Mouse (Mus musculus) myocyte (in vitro differentiated cells): ENCODE data around the gene Cav1.

Source experiments
- E2F4 ChIP-seq: IDR thresholded peaks from one replicate; pipeline ENCODE4 v1.6.1; 2011; ENCODE audit warnings: mild to moderate bottlenecking, control low read depth, moderate library complexity; ENCODE audit not compliant: insufficient read depth
- POLR2A ChIP-seq: IDR thresholded peaks from one replicate; pipeline ENCODE4 v1.6.1; 2011; ENCODE audit warnings: low read depth, mild to moderate bottlenecking, control low read depth, moderate library complexity; ENCODE audit not compliant: insufficient read length
- POLR2AphosphoS2 ChIP-seq: IDR thresholded peaks from one replicate; pipeline ENCODE4 v1.6.1; 2011; ENCODE audit warnings: low read depth, control low read depth; ENCODE audit not compliant: insufficient read length
- TCF12 ChIP-seq: IDR thresholded peaks from one replicate; pipeline ENCODE4 v1.6.1; 2011; ENCODE audit warnings: mild to moderate bottlenecking, control low read depth; ENCODE audit not compliant: poor library complexity, insufficient read depth, severe bottlenecking

GRCm38 (mm10) chr6:17385531-17385930 lies 79.4 kb downstream of the Cav1 start:
- TF ChIP-seq POLR2AphosphoS2 (no peak), E2F4 (no peak), POLR2A (no peak), TCF12 (no peak)
